Mouse (Mus musculus) hematopoietic stem cell, adult 5-6 weeks (primary cell): Measurements from ENCODE around the gene Sh2d4b. TPM values are rescaled to one million over a fixed set of nuclear protein-coding genes. Genes with fewer than 3 reads are reported as not detected.

Experiments
- total RNA-seq: library from RNA; stranded (forward); fragments of 172-1452, 232-1000 nt; gene quantifications from 2 replicates; pipeline ENCODE4 v1.2.3, GENCODE M21; 2017

Gene Sh2d4b
- total RNA-seq, 1 experiment from 2014 or later, result 0.35 TPM

Other genes with a start within 250 kb of the Sh2d4b start
- gene Tspan14, start 73.5 kb upstream of the Sh2d4b start, total RNA-seq, result 57.2 and 76.9 TPM in 2 replicates
- 37.0 and 46.1 TPM in 2 replicates for gene Fam213a, start 120.5 kb upstream of the Sh2d4b start, total RNA-seq
- gene Dydc2, start 175.9 kb upstream of the Sh2d4b start, total RNA-seq, result not detected in 2 replicates
- not detected in 2 replicates for gene Dydc1, start 179.6 kb upstream of the Sh2d4b start, total RNA-seq
- gene Mat1a, start 211.8 kb upstream of the Sh2d4b start, total RNA-seq, result not detected in 2 replicates
- gene Sftpa1, start 238.5 kb upstream of the Sh2d4b start, total RNA-seq, result not detected in 2 replicates